Mouse (Mus musculus) layer of hippocampus, adult 6 months (tissue): ENCODE data around the gene Prkg2. TPM values are rescaled to one million over a fixed set of nuclear protein-coding genes. Genes with fewer than 3 reads are reported as not detected.

Experiments used
- long read RNA-seq, 2 experiments: library from polyadenylated mRNA; unstranded; transcript quantifications; one replicate each; pipeline ENCODE4 v2.0.0; 2019 to 2020
- polyA plus RNA-seq: library from polyadenylated mRNA; unstranded; fragments of <200 nt; fragmentation: Nextera tagmentation; gene quantifications from 2 replicates; pipeline ENCODE4 v1.2.3, GENCODE M21; 2021

The Prkg2 gene
- 1.9 and 2.1 TPM in 2 replicates for polyA plus RNA-seq
- long read RNA-seq, experiment 1, full-length matches to known transcripts = 5 of 10 reads
- long read RNA-seq, experiment 1, partial matches to known transcripts = 1 of 10 reads
- long read RNA-seq, experiment 1, other reads (novel, unspliced or antisense) = 4 of 10 reads
- long read RNA-seq, experiment 2, full-length matches to known transcripts = 13 of 16 reads
- long read RNA-seq, experiment 2, partial matches to known transcripts = 0 of 16 reads
- long read RNA-seq, experiment 2, other reads (novel, unspliced or antisense) = 3 of 16 reads

DNA sequence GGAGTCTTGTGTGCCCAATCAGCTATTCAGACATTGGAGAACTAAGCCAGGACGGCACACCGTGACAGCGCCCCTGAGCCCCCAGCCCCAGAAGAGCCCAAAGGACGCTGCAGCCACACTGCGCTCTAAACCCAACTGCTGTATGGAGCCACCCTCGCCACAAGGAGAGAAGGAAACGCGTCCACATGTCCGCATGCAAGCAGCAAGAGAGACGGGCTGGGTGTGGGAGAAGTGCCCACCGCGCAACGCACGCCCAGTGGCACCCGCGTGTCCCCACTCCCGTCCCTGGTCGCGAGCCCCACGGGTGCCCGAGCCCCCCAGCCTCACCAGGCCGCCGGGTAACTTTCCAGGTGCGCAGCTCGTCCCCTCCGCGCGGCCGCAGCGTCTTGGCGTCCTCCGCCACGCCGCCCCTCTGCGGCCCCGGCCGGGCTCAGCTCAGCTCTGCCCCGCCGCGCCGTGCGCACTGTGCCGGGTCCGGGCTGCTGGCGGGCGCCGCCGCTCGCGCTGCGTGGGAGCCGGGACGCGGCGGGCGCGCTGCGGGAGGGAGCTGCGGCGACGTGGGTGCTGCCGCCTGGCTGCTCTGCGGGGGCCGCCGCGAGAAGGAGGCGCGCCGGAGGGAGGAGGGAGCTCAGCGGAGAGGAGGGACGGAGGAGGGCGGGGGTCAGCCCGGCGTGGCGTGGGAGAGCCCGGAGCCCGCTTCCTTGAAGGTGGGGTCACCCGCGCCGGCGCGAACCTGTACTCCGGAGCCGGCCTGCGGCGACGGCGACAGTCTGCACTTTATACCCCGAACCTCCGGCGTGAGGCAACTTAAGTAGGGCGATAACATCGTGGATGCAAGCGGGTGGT is at the start of gene Prkg2:
TSS of gene Prkg2 (minus strand) at position 756 of the 846 bp plus-strand sequence.

Other genes starting within 250 kb of the Prkg2 start
- 2.8 and 3.4 TPM in 2 replicates for gene Bmp3, start 182.9 kb downstream of the Prkg2 start, polyA plus RNA-seq